Mouse (Mus musculus): ENCODE data around the gene Ccsap. TPM values are rescaled to one million over a fixed set of nuclear protein-coding genes. Genes with fewer than 3 reads are reported as not detected.

Gene Ccsap
- polyA plus RNA-seq, 1 experiment from 2014 or later: 7.1 TPM

- H3K27me3 ChIP-seq (ENCODE audit: control insufficient read depth, insufficient read depth, low read length): no peaks in the 10 kb centered on the region
- no peak overlapping the region for H3K4me3 ChIP-seq (ENCODE audit: low read depth, low read length)
- no peak overlapping the region for H3K9ac ChIP-seq (ENCODE audit: low read depth, low read length)
- H3K4me2 ChIP-seq (replicated peaks; ENCODE audit: low read depth, low read length): no peak overlapping the region
- no peak for DNase-seq (ENCODE audit: low spot score)
- no peaks in the 10 kb centered on the region for H3K36me3 ChIP-seq (ENCODE audit: control insufficient read depth, insufficient read depth, low read length)
- 0 out of 2 replicates have a peak, but pooled peaks cover 2% of the 10 kb centered on the region for H3K4me1 ChIP-seq (replicated peaks; ENCODE audit: control insufficient read depth, insufficient read depth, low read length)
- H3K27ac ChIP-seq (ENCODE audit: low read depth, low read length): no peak overlapping the region
- whole genome bisulfite sequencing: 88% methylated on average over 1 of the region's 1 CpGs
- no peak for ATAC-seq (ENCODE audit: low FRiP score)
- no peaks in the 10 kb centered on the region for H3K9me3 ChIP-seq (ENCODE audit: control insufficient read depth, low read length)
Measured at GRCm38 (mm10) chr8:123854252-123854651, 5.8 kb downstream of the Ccsap start.

DNA sequence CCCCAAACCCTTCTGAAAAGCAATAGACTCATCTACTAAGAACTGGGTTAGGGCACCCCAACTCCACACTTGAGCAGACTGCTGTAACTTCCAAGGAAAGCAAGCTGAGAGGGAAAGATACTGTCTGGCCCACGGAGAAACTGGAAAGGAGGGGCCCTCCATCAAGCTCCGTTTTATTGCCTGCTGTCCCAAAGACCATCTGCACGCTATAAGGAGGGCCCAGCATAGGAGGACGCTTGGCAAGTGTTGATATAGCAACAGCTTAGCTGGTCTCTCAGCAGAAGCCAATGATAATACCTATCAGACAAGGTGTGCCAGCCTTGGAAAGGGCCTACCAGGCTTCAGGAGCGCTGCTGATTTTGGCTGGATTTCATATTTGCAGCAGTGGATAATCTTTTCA is 8.4 kb downstream of the Ccsap start:
- Histone ChIP-seq H3K4me3 (ENCODE audit: low read depth, low read length) (no peak overlapping the region), H3K27ac (ENCODE audit: low read depth, low read length) (no peak overlapping the region), H3K9ac (ENCODE audit: low read depth, low read length) (no peak overlapping the region), H3K27me3 (ENCODE audit: control insufficient read depth, insufficient read depth, low read length) (no peaks in the 10 kb centered on the region), H3K4me1 (replicated peaks; ENCODE audit: control insufficient read depth, insufficient read depth, low read length) (no peaks in the 10 kb centered on the region), H3K4me2 (replicated peaks; ENCODE audit: low read depth, low read length) (no peak overlapping the region), H3K9me3 (ENCODE audit: control insufficient read depth, low read length) (no peaks in the 10 kb centered on the region), H3K36me3 (ENCODE audit: control insufficient read depth, insufficient read depth, low read length) (no peaks in the 10 kb centered on the region)
- no peak for DNase-seq (ENCODE audit: low spot score)
- ATAC-seq (ENCODE audit: low FRiP score): no peak
- 77% methylated on average over 5 of the region's 5 CpGs for WGBS

- ATAC-seq (ENCODE audit: low FRiP score) (no peak), DNase-seq (ENCODE audit: low spot score) (no peak)
- H3K27me3 ChIP-seq (ENCODE audit: control insufficient read depth, insufficient read depth, low read length): no peaks in the 10 kb centered on the region
- no peaks in the 10 kb centered on the region for H3K4me1 ChIP-seq (replicated peaks; ENCODE audit: control insufficient read depth, insufficient read depth, low read length)
- no peaks in the 10 kb centered on the region for H3K9me3 ChIP-seq (ENCODE audit: control insufficient read depth, low read length)
- 89% methylated on average over 4 of the region's 4 CpGs for WGBS
- no peak overlapping the region for H3K27ac ChIP-seq (ENCODE audit: low read depth, low read length)
- no peak overlapping the region for H3K9ac ChIP-seq (ENCODE audit: low read depth, low read length)
- H3K4me3 ChIP-seq (ENCODE audit: low read depth, low read length): no peak overlapping the region
- no peak overlapping the region for H3K4me2 ChIP-seq (replicated peaks; ENCODE audit: low read depth, low read length)
- H3K36me3 ChIP-seq (ENCODE audit: control insufficient read depth, insufficient read depth, low read length): no peaks in the 10 kb centered on the region
Measured at GRCm38 (mm10) chr8:123849352-123849751, 10.7 kb downstream of the Ccsap start.

DNA sequence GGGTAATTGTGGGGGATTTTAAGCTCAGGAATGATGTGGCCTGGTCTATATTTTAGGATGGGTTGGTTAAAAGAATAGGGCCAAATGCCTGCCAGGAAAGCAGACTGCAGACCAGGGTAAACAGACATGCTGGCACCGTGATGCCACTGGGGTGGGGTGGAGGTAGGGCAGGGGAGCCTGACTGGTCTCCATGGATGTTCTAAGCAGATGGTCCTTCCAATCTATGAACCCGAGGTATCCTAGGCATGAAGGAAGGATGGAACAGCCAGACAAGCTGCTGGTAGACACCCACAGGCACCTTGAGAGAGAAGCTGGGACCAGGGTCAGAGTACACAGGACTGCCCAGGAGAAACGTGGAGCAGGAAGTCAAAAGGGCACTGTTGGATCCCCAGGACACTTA is 12.5 kb downstream of the Ccsap start:
- 69% methylated on average over 3 of the region's 3 CpGs for WGBS

GRCm38 (mm10) chr8:123846509-123846908 is 13.5 kb downstream of the Ccsap start:
- WGBS: 94% methylated on average over 12 of the region's 12 CpGs
- Histone ChIP-seq H3K4me1 (replicated peaks; ENCODE audit: control insufficient read depth, insufficient read depth, low read length) (no peaks in the 10 kb centered on the region), H3K36me3 (ENCODE audit: control insufficient read depth, insufficient read depth, low read length) (no peaks in the 10 kb centered on the region), H3K27ac (ENCODE audit: low read depth, low read length) (no peak overlapping the region), H3K27me3 (ENCODE audit: control insufficient read depth, insufficient read depth, low read length) (no peaks in the 10 kb centered on the region), H3K9me3 (ENCODE audit: control insufficient read depth, low read length) (no peaks in the 10 kb centered on the region), H3K4me2 (replicated peaks; ENCODE audit: low read depth, low read length) (no peak overlapping the region), H3K4me3 (ENCODE audit: low read depth, low read length) (no peak overlapping the region), H3K9ac (ENCODE audit: low read depth, low read length) (no peak overlapping the region)
- no peak for ATAC-seq (ENCODE audit: low FRiP score)
- no peak for DNase-seq (ENCODE audit: low spot score)

More for the DNA sequence above, 12.5 kb downstream of the Ccsap start:
- Histone ChIP-seq H3K4me2 (replicated peaks; ENCODE audit: low read depth, low read length) (no peak overlapping the region), H3K4me1 (replicated peaks; ENCODE audit: control insufficient read depth, insufficient read depth, low read length) (no peaks in the 10 kb centered on the region), H3K4me3 (ENCODE audit: low read depth, low read length) (no peak overlapping the region), H3K27me3 (ENCODE audit: control insufficient read depth, insufficient read depth, low read length) (no peaks in the 10 kb centered on the region), H3K36me3 (ENCODE audit: control insufficient read depth, insufficient read depth, low read length) (no peaks in the 10 kb centered on the region), H3K27ac (ENCODE audit: low read depth, low read length) (no peak overlapping the region), H3K9ac (ENCODE audit: low read depth, low read length) (no peak overlapping the region), H3K9me3 (ENCODE audit: control insufficient read depth, low read length) (no peaks in the 10 kb centered on the region)
- DNase-seq (ENCODE audit: low spot score): no peak
- no peak for ATAC-seq (ENCODE audit: low FRiP score)

- H3K4me3 ChIP-seq (ENCODE audit: low read depth, low read length): no peak overlapping the region
- no peaks in the 10 kb centered on the region for H3K9me3 ChIP-seq (ENCODE audit: control insufficient read depth, low read length)
- WGBS: 93% methylated on average over 10 of the region's 10 CpGs
- H3K9ac ChIP-seq (ENCODE audit: low read depth, low read length): no peak overlapping the region
- no peaks in the 10 kb centered on the region for H3K27me3 ChIP-seq (ENCODE audit: control insufficient read depth, insufficient read depth, low read length)
- no peak overlapping the region for H3K27ac ChIP-seq (ENCODE audit: low read depth, low read length)
- H3K36me3 ChIP-seq (ENCODE audit: control insufficient read depth, insufficient read depth, low read length): no peaks in the 10 kb centered on the region
- no peak for ATAC-seq (ENCODE audit: low FRiP score)
- H3K4me2 ChIP-seq (replicated peaks; ENCODE audit: low read depth, low read length): no peak overlapping the region
- no peak for DNase-seq (ENCODE audit: low spot score)
- H3K4me1 ChIP-seq (replicated peaks; ENCODE audit: control insufficient read depth, insufficient read depth, low read length): no peaks in the 10 kb centered on the region
Measured at GRCm38 (mm10) chr8:123845991-123846390, 14.0 kb downstream of the Ccsap start.

GRCm38 (mm10) chr8:123845114-123845513 is 14.9 kb downstream of the Ccsap start:
- ATAC-seq (ENCODE audit: low FRiP score) (no peak), DNase-seq (ENCODE audit: low spot score) (no peak)
- no peak overlapping the region for H3K27ac ChIP-seq (ENCODE audit: low read depth, low read length)
- no peak overlapping the region for H3K4me3 ChIP-seq (ENCODE audit: low read depth, low read length)
- no peaks in the 10 kb centered on the region for H3K9me3 ChIP-seq (ENCODE audit: control insufficient read depth, low read length)
- WGBS: 93% methylated on average over 13 of the region's 13 CpGs
- H3K36me3 ChIP-seq (ENCODE audit: control insufficient read depth, insufficient read depth, low read length): no peaks in the 10 kb centered on the region
- no peak overlapping the region for H3K9ac ChIP-seq (ENCODE audit: low read depth, low read length)
- no peak overlapping the region for H3K4me2 ChIP-seq (replicated peaks; ENCODE audit: low read depth, low read length)
- no peaks in the 10 kb centered on the region for H3K4me1 ChIP-seq (replicated peaks; ENCODE audit: control insufficient read depth, insufficient read depth, low read length)
- no peaks in the 10 kb centered on the region for H3K27me3 ChIP-seq (ENCODE audit: control insufficient read depth, insufficient read depth, low read length)

- Histone ChIP-seq H3K27ac (ENCODE audit: low read depth, low read length) (no peak overlapping the region), H3K27me3 (ENCODE audit: control insufficient read depth, insufficient read depth, low read length) (no peaks in the 10 kb centered on the region), H3K9me3 (ENCODE audit: control insufficient read depth, low read length) (no peaks in the 10 kb centered on the region), H3K9ac (ENCODE audit: low read depth, low read length) (no peak overlapping the region), H3K4me3 (ENCODE audit: low read depth, low read length) (no peak overlapping the region), H3K4me2 (replicated peaks; ENCODE audit: low read depth, low read length) (no peak overlapping the region), H3K4me1 (replicated peaks; ENCODE audit: control insufficient read depth, insufficient read depth, low read length) (no peaks in the 10 kb centered on the region), H3K36me3 (ENCODE audit: control insufficient read depth, insufficient read depth, low read length) (no peaks in the 10 kb centered on the region)
- 69% methylated on average over 7 of the region's 7 CpGs for WGBS
- ATAC-seq (ENCODE audit: low FRiP score): no peak
- DNase-seq (ENCODE audit: low spot score): no peak
Measured at GRCm38 (mm10) chr8:123844341-123844740, 15.7 kb downstream of the Ccsap start.

- Histone ChIP-seq H3K9me3 (ENCODE audit: control insufficient read depth, low read length) (no peaks in the 10 kb centered on the region), H3K9ac (ENCODE audit: low read depth, low read length) (no peak overlapping the region), H3K36me3 (ENCODE audit: control insufficient read depth, insufficient read depth, low read length) (no peaks in the 10 kb centered on the region), H3K4me2 (replicated peaks; ENCODE audit: low read depth, low read length) (no peak overlapping the region), H3K4me3 (ENCODE audit: low read depth, low read length) (no peak overlapping the region), H3K4me1 (replicated peaks; ENCODE audit: control insufficient read depth, insufficient read depth, low read length) (no peaks in the 10 kb centered on the region), H3K27ac (ENCODE audit: low read depth, low read length) (no peak overlapping the region), H3K27me3 (ENCODE audit: control insufficient read depth, insufficient read depth, low read length) (no peaks in the 10 kb centered on the region)
- 92% methylated on average over 12 of the region's 12 CpGs for WGBS
- DNase-seq (ENCODE audit: low spot score) (no peak), ATAC-seq (ENCODE audit: low FRiP score) (no peak)
Measured at GRCm38 (mm10) chr8:123842086-123842485, 17.9 kb downstream of the Ccsap start.

Data from hindbrain, embryonic 11.5 days (tissue).